Mouse (Mus musculus): ENCODE data around the gene 4930556J24Rik.

4930556J24Rik gene

GRCm38 (mm10) chr11:3976678-3977077, at the start of gene 4930556J24Rik:
4930556J24Rik (minus strand) TSS chr11:3976778.
- DNase-seq (ENCODE audit: low read depth) = no peak

GRCm38 (mm10) chr11:4023321-4023720, 46.7 kb upstream of the 4930556J24Rik start:
- DNase-seq (ENCODE audit: low read depth) = no peak

- peak; percentile 65 for DNase-seq (ENCODE audit: low read depth)
Measured at GRCm38 (mm10) chr11:4022111-4022510, 45.5 kb upstream of the 4930556J24Rik start.

GRCm38 (mm10) chr11:4015796-4016195, 39.2 kb upstream of the 4930556J24Rik start:
- DNase-seq (ENCODE audit: low read depth) = peak; percentile 57

GRCm38 (mm10) chr11:4012616-4013015, 36.0 kb upstream of the 4930556J24Rik start:
- peak; percentile 7 for DNase-seq (ENCODE audit: low read depth)

GRCm38 (mm10) chr11:4006462-4006861, 29.9 kb upstream of the 4930556J24Rik start:
- peak; percentile 34 for DNase-seq (ENCODE audit: low read depth)

GRCm38 (mm10) chr11:4005220-4005805, 28.7 kb upstream of the 4930556J24Rik start:
- DNase-seq (ENCODE audit: low read depth) = peak; percentile 58

- peak; percentile 77 for DNase-seq (ENCODE audit: low read depth)
Measured at GRCm38 (mm10) chr11:4001603-4002002, 25.0 kb upstream of the 4930556J24Rik start.

- no peak for DNase-seq (ENCODE audit: low read depth)
Measured at GRCm38 (mm10) chr11:3999547-3999946, 23.0 kb upstream of the 4930556J24Rik start.

GRCm38 (mm10) chr11:3997978-3998720, 21.6 kb upstream of the 4930556J24Rik start:
- DNase-seq (ENCODE audit: low read depth) = no peak

GRCm38 (mm10) chr11:3996840-3997239, 20.3 kb upstream of the 4930556J24Rik start:
- DNase-seq (ENCODE audit: low read depth) = no peak

GRCm38 (mm10) chr11:3995511-3995910, 18.9 kb upstream of the 4930556J24Rik start:
- peak; percentile 20 for DNase-seq (ENCODE audit: low read depth)

GRCm38 (mm10) chr11:3993914-3994313, 17.3 kb upstream of the 4930556J24Rik start:
- no peak for DNase-seq (ENCODE audit: low read depth)

- DNase-seq (ENCODE audit: low read depth) = no peak
Measured at GRCm38 (mm10) chr11:3993132-3993531, 16.6 kb upstream of the 4930556J24Rik start.

- DNase-seq (ENCODE audit: low read depth) = no peak
Measured at GRCm38 (mm10) chr11:3989748-3990147, 13.2 kb upstream of the 4930556J24Rik start.

- no peak for DNase-seq (ENCODE audit: low read depth)
Measured at GRCm38 (mm10) chr11:3983863-3984745, 7.5 kb upstream of the 4930556J24Rik start.

- no peak for DNase-seq (ENCODE audit: low read depth)
Measured at GRCm38 (mm10) chr11:3983291-3983862, 6.8 kb upstream of the 4930556J24Rik start, which contains the start of gene Gal3st1. Gal3st1 (plus strand) TSS chr11:3983636.

- no peak for DNase-seq (ENCODE audit: low read depth)
Measured at GRCm38 (mm10) chr11:3982275-3983209, 6.0 kb upstream of the 4930556J24Rik start.

GRCm38 (mm10) chr11:3981536-3981935, 5.0 kb upstream of the 4930556J24Rik start:
- DNase-seq (ENCODE audit: low read depth) = no peak

GRCm38 (mm10) chr11:3978421-3978820, 1.8 kb upstream of the 4930556J24Rik start:
- DNase-seq (ENCODE audit: low read depth) = no peak

GRCm38 (mm10) chr11:3974311-3974710, 2.3 kb downstream of the 4930556J24Rik start:
- DNase-seq (ENCODE audit: low read depth) = no peak

Data from 416B (cell line).